Mouse (Mus musculus): ENCODE measurements at regions not wholly inside any gene's neighbourhood (a gene's known extent, or its start where the extent isn't known, plus 50 kb on each side); places are given as distances from the start of the nearest gene placed in this dataset.
A peak's percentile ranks its signal among the peaks of the same experiment; 100 is the strongest.
"Not testable (repeated sequence)": the region's sequence is repeated elsewhere in the genome, so short reads cannot be mapped to it uniquely, and the experiment has no call there.

DNA sequence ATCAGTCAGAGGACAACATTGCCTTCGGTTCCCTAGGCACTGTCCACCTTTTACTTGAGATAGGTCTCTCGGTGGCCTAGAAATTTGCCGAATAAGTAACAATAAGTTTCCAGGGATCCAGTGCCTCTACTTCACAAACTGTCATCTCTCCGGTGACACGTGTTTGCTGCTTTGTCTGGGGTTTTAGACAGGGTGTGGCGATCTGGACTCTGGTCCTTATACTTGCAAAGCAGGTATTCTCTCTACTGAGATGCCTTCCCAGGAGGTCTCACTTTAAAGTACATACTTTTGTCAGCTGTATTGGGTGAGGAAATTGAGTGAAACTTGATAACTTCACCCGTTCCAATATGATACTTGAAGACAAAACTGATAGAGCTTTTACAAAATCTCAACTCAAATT is 95.9 kb upstream of the Ctso start:
- H3K79me2 ChIP-seq (ENCODE audit: control insufficient read depth, insufficient read depth, low read length, poor library complexity), result no peaks in the 10 kb centered on the region
- TF ChIP-seq CHD2 (IDR thresholded peaks at IDR 0.05; ENCODE audit: low read length), result no peak
- no peak for TF ChIP-seq BHLHE40 (IDR thresholded peaks at IDR 0.05; ENCODE audit: borderline replicate concordance, low read depth, low read length)
- TF ChIP-seq SMC3 (IDR thresholded peaks at IDR 0.05; ENCODE audit: low read depth, low read length), result no peak
- TF ChIP-seq TCF12 (IDR thresholded peaks at IDR 0.05; ENCODE audit: low read depth, low read length), result no peak
- TF ChIP-seq ZMIZ1 (IDR thresholded peaks at IDR 0.05; ENCODE audit: low read depth, low read length), result no peak
- no peak for TF ChIP-seq E2F4 (IDR thresholded peaks at IDR 0.05; ENCODE audit: borderline replicate concordance, low read depth, low read length)
- no peak for TF ChIP-seq POLR2A (IDR thresholded peaks at IDR 0.05; ENCODE audit: control insufficient read depth in 1 of 2, insufficient read depth in 1 of 2, low read depth in 1 of 2, low read length in 2 of 2, poor library complexity in 1 of 2)
- no peak for TF ChIP-seq RCOR1 (IDR thresholded peaks at IDR 0.05; ENCODE audit: low read depth, low read length)
- TF ChIP-seq USF1 (IDR thresholded peaks at IDR 0.05; ENCODE audit: low read depth, low read length), result no peak
- no peak for TF ChIP-seq RAD21 (IDR thresholded peaks at IDR 0.05; ENCODE audit: low read depth, low read length)
- TF ChIP-seq POLR2AphosphoS5 (IDR thresholded peaks at IDR 0.05; ENCODE audit: borderline replicate concordance, low read depth, low read length), result no peak
- TF ChIP-seq NRF1 (IDR thresholded peaks at IDR 0.05; ENCODE audit: insufficient read depth, low read depth, low read length, poor library complexity, severe bottlenecking), result no peak
- TF ChIP-seq SIN3A (IDR thresholded peaks at IDR 0.05; ENCODE audit: low read length), result no peak
- no peak for TF ChIP-seq USF2 (IDR thresholded peaks at IDR 0.05; ENCODE audit: borderline replicate concordance in 1 of 2, insufficient read depth in 1 of 2, low read depth in 1 of 2, low read length in 2 of 2)
- H3K27me3 ChIP-seq (ENCODE audit: control insufficient read depth in 1 of 2, insufficient read depth in 2 of 2, low read length in 2 of 2), result no peaks in the 10 kb centered on the region
- H3K36me3 ChIP-seq (ENCODE audit: control insufficient read depth in 1 of 2, insufficient read depth in 2 of 2, low read length in 2 of 2), result no peaks in the 10 kb centered on the region
- H3K9me3 ChIP-seq (replicated peaks; ENCODE audit: insufficient read depth, low read length), result no peaks in the 10 kb centered on the region
- H3K4me1 ChIP-seq (ENCODE audit: control insufficient read depth in 1 of 2, insufficient read depth in 2 of 2, low read length in 2 of 2), result no peaks in the 10 kb centered on the region
- DNase-seq (ENCODE audit: low read depth, low spot score), result no peak
- H3K9ac ChIP-seq (ENCODE audit: control insufficient read depth, low read depth, low read length, poor library complexity, severe bottlenecking), result no peak overlapping the region
- H3K27ac ChIP-seq (ENCODE audit: control insufficient read depth, low read depth, low read length), result no peak overlapping the region
- no peak overlapping the region for H3K4me3 ChIP-seq (ENCODE audit: control insufficient read depth in 1 of 2, insufficient read depth in 1 of 2, low read depth in 2 of 2, low read length in 2 of 2)

DNA sequence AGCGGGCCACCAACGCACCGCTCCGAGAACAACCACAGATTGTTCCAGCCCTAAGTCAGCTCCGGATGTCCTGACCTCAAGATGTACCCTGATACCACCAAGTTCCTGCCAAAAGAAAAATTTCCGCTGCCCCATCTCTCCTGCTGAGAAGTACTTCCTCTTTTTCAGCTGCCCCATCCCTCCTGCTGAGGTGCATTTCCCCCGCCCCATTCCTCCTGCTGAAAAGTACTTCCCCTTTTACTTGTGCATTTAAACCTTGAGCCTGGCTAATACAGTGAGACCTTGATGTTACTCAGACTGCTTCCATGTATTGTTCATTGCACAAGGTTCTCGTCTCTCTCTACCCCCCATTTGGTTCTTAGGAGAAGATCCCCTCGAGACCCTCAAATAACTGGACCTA is 94.3 kb upstream of the Ctso start:
- H3K9ac ChIP-seq (ENCODE audit: control insufficient read depth, low read depth, low read length, poor library complexity, severe bottlenecking); H3K79me2 ChIP-seq (ENCODE audit: control insufficient read depth, insufficient read depth, low read length, poor library complexity); H3K27ac ChIP-seq (ENCODE audit: control insufficient read depth, low read depth, low read length); H3K27me3 ChIP-seq (ENCODE audit: control insufficient read depth in 1 of 2, insufficient read depth in 2 of 2, low read length in 2 of 2); H3K9me3 ChIP-seq (replicated peaks; ENCODE audit: insufficient read depth, low read length); H3K4me3 ChIP-seq (ENCODE audit: control insufficient read depth in 1 of 2, insufficient read depth in 1 of 2, low read depth in 2 of 2, low read length in 2 of 2); H3K4me1 ChIP-seq (ENCODE audit: control insufficient read depth in 1 of 2, insufficient read depth in 2 of 2, low read length in 2 of 2); H3K36me3 ChIP-seq (ENCODE audit: control insufficient read depth in 1 of 2, insufficient read depth in 2 of 2, low read length in 2 of 2): not testable (repeated sequence)
- peak; percentile 16 for DNase-seq (ENCODE audit: low read depth, low spot score)

DNA sequence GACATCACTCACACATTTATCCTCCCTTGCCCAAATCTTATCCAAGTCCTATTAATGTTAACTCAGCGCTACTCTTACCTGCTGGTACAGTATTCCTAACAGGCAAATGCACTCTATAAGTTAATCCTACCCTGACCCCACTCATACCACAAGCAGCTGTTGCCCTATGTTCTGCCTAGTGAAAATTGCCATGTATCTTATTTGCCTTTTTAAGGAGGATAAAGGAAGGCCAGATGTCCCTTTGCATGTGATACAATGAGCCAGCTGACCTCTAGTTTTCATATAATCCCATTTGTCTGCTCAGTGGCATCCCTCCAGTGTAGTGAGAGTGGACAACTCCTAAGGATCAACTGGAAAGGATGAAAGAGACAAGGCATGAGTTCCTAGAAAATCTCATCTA is 67.9 kb upstream of the Ctso start:
- H3K27me3 ChIP-seq (ENCODE audit: control insufficient read depth in 1 of 2, insufficient read depth in 2 of 2, low read length in 2 of 2), result no peaks in the 10 kb centered on the region
- no peaks in the 10 kb centered on the region for H3K36me3 ChIP-seq (ENCODE audit: control insufficient read depth in 1 of 2, insufficient read depth in 2 of 2, low read length in 2 of 2)
- no peaks in the 10 kb centered on the region for H3K9me3 ChIP-seq (replicated peaks; ENCODE audit: insufficient read depth, low read length)
- no peak overlapping the region for H3K27ac ChIP-seq (ENCODE audit: control insufficient read depth, low read depth, low read length)
- H3K4me3 ChIP-seq (ENCODE audit: control insufficient read depth in 1 of 2, insufficient read depth in 1 of 2, low read depth in 2 of 2, low read length in 2 of 2), result no peak overlapping the region
- H3K9ac ChIP-seq (ENCODE audit: control insufficient read depth, low read depth, low read length, poor library complexity, severe bottlenecking), result no peak overlapping the region
- DNase-seq (ENCODE audit: low read depth, low spot score), result no peak
- H3K79me2 ChIP-seq (ENCODE audit: control insufficient read depth, insufficient read depth, low read length, poor library complexity), result no peaks in the 10 kb centered on the region
- TF ChIP-seq MYB (IDR thresholded peaks at IDR 0.05; ENCODE audit: low read depth, low read length), result no peak
- no peak for TF ChIP-seq GATA1 (IDR thresholded peaks at IDR 0.05; ENCODE audit: low read depth, low read length)
- no peak for TF ChIP-seq ZKSCAN1 (IDR thresholded peaks at IDR 0.05; ENCODE audit: low read depth, low read length)
- TF ChIP-seq MAZ (IDR thresholded peaks at IDR 0.05; ENCODE audit: low read depth, low read length), result no peak
- H3K4me1 ChIP-seq (ENCODE audit: control insufficient read depth in 1 of 2, insufficient read depth in 2 of 2, low read length in 2 of 2), result no peaks in the 10 kb centered on the region
